Mouse (Mus musculus) forebrain, embryonic 13.5 days (tissue): ENCODE data around the gene Spry1. TPM values are rescaled to one million over a fixed set of nuclear protein-coding genes. Genes with fewer than 3 reads are reported as not detected.

Experiments
- ATAC-seq: fragments of 200-750 bp; cut with Nextera tagmentation; 2 replicates; pipeline ENCODE4 v1.8.0; 2017
- H3K27ac ChIP-seq: fragments of 300-500 bp; sonication (generic); 2 replicates; pipeline ENCODE4 v1.5.1; 2015; ENCODE audit warnings: inconsistent platforms, mild to moderate bottlenecking, moderate library complexity
- H3K27me3 ChIP-seq: fragments of 300-500 bp; sonication (generic); 2 replicates; pipeline ENCODE4 v1.6.1; 2015; ENCODE audit warnings: mild to moderate bottlenecking, inconsistent platforms
- H3K36me3 ChIP-seq: fragments of 300-500 bp; sonication (generic); 2 replicates; pipeline ENCODE4 v1.6.1; 2015; ENCODE audit warnings: mild to moderate bottlenecking, inconsistent platforms; ENCODE audit not compliant: poor library complexity, severe bottlenecking
- H3K4me1 ChIP-seq: fragments of 300-500 bp; sonication (generic); 2 replicates; pipeline ENCODE4 v1.6.1; 2015; ENCODE audit warnings: inconsistent platforms
- H3K4me2 ChIP-seq: fragments of 300-500 bp; sonication (generic); 2 replicates; pipeline ENCODE4 v1.6.1; 2015; ENCODE audit warnings: inconsistent platforms, mild to moderate bottlenecking, moderate library complexity
- H3K4me3 ChIP-seq: fragments of 300-500 bp; sonication (generic); 2 replicates; pipeline ENCODE4 v1.5.1; 2015; ENCODE audit warnings: mild to moderate bottlenecking, inconsistent platforms
- H3K9ac ChIP-seq: fragments of 300-500 bp; sonication (generic); 2 replicates; pipeline ENCODE4 v1.6.1; 2015; ENCODE audit warnings: mild to moderate bottlenecking, inconsistent platforms
- H3K9me3 ChIP-seq: fragments of 300-500 bp; sonication (generic); replicated peaks from 2 replicates; pipeline ENCODE4 v1.6.1; 2016; ENCODE audit warnings: inconsistent platforms
- WGBS: fragments of 180-500 bp; shearing (Covaris S2); methylation state at CpG from one replicate; pipeline ENCODE4 v1.1.7; 2015; 5-methylcytosine and 5-hydroxymethylcytosine counted together
- polyA plus RNA-seq: library from polyadenylated mRNA; unstranded; fragments of >200 nt; fragmentation: Nextera tagmentation; extraction: Ambion mirVana; gene quantifications from 2 replicates; pipeline ENCODE4 v1.2.1, GENCODE M21; 2015

Gene Spry1
- polyA plus RNA-seq, 1 experiment from 2014 or later: 6.1 TPM

GRCm38 (mm10) chr3:37658155-37658554 lies 18.4 kb downstream of the Spry1 start:
- peaks cover 21% of the 10 kb centered on the region for H3K4me1 ChIP-seq
- H3K36me3 ChIP-seq: no peaks in the 10 kb centered on the region
- WGBS: 56% methylated on average over 5 of the region's 5 CpGs
- ATAC-seq: no peak
- no peak overlapping the region for H3K9ac ChIP-seq
- no peak overlapping the region for H3K27ac ChIP-seq
- no peak overlapping the region for H3K4me3 ChIP-seq
- H3K4me2 ChIP-seq: no peak overlapping the region
- no peaks in the 10 kb centered on the region for H3K9me3 ChIP-seq
- peaks cover 21% of the 10 kb centered on the region; the same call in 1 of the 2 replicates for H3K27me3 ChIP-seq

GRCm38 (mm10) chr3:37659621-37660020 lies 19.9 kb downstream of the Spry1 start:
- H3K36me3 ChIP-seq: no peaks in the 10 kb centered on the region
- H3K9ac ChIP-seq: no peak overlapping the region
- no peak overlapping the region for H3K4me3 ChIP-seq
- H3K4me2 ChIP-seq: no peak overlapping the region
- H3K27me3 ChIP-seq: peaks cover 17% of the 10 kb centered on the region; the same call in 1 of the 2 replicates
- no peak for ATAC-seq
- WGBS: 86% methylated on average over 6 of the region's 6 CpGs
- no peak overlapping the region for H3K27ac ChIP-seq
- H3K4me1 ChIP-seq: peaks cover 15% of the 10 kb centered on the region
- no peaks in the 10 kb centered on the region for H3K9me3 ChIP-seq

GRCm38 (mm10) chr3:37666291-37667118 lies 26.8 kb downstream of the Spry1 start:
- 11% methylated on average over 9 of the region's 9 CpGs for WGBS
- peak; percentile 77 for ATAC-seq
- H3K27ac ChIP-seq: peak overlapping the region; percentile 25; the same call in 1 of the 2 replicates
- H3K36me3 ChIP-seq: no peaks in the 10 kb centered on the region
- no peaks in the 10 kb centered on the region for H3K27me3 ChIP-seq
- H3K4me3 ChIP-seq: no peak overlapping the region
- H3K4me1 ChIP-seq: peaks cover 8% of the 10 kb centered on the region
- H3K4me2 ChIP-seq: no peak overlapping the region
- H3K9ac ChIP-seq: no peak overlapping the region
- peaks cover 14% of the 10 kb centered on the region for H3K9me3 ChIP-seq

GRCm38 (mm10) chr3:37667119-37667467 lies 27.3 kb downstream of the Spry1 start:
- H3K27me3 ChIP-seq: no peaks in the 10 kb centered on the region
- no peaks in the 10 kb centered on the region for H3K36me3 ChIP-seq
- H3K9ac ChIP-seq: no peak overlapping the region
- no peak overlapping the region for H3K4me2 ChIP-seq
- H3K9me3 ChIP-seq: peaks cover 14% of the 10 kb centered on the region
- peaks cover 10% of the 10 kb centered on the region for H3K4me1 ChIP-seq
- no peak overlapping the region for H3K27ac ChIP-seq
- WGBS: 14% methylated on average over 2 of the region's 2 CpGs
- no peak overlapping the region for H3K4me3 ChIP-seq
- no peak for ATAC-seq

DNA sequence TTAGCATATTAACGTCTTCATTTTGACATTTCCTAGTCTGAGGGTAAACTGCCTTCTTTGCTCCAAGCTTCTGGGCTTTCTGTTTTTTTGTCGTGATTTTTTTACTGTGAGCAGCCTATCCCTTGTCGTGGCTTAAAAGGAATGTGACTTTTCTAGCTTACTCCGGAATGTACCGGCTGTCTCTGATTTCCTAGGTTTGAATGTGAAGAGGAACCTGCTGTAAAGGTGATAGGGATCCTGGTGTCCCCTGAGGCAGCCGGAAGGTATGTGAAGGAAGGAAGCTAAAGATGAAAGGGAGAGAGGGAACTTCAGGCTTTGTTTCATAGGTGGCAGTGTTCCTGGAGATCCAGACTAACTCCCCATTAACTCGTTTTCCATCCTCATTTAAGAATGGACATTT lies 28.0 kb downstream of the Spry1 start:
- WGBS: 42% methylated on average over 7 of the region's 7 CpGs
- Histone ChIP-seq H3K27ac (no peak overlapping the region), H3K9me3 (peaks cover 14% of the 10 kb centered on the region)

DNA sequence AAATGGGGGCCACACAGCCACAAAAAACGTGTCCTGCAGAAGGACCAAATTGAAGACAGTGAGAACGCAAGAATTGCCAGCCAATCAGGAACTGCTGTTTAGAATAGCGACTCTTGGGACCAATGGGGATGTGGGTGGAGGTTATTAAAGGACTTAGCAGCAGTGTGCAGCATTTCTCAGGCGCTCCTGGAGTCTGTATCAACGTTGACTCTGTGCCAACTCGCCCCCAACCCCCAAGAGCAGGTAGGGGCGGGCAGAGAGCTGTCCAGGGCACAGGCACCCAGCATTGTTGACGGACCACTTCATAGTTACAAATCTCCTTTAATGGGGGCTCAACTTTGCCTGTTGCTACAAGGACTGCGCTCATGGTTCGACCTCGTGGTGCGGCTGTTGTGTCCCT lies 28.9 kb downstream of the Spry1 start:
- ATAC-seq: no peak
- Histone ChIP-seq H3K27me3 (no peaks in the 10 kb centered on the region), H3K27ac (no peak overlapping the region), H3K4me2 (no peak overlapping the region), H3K4me1 (peaks cover 25% of the 10 kb centered on the region), H3K9ac (no peak overlapping the region), H3K36me3 (no peaks in the 10 kb centered on the region), H3K4me3 (no peak overlapping the region), H3K9me3 (peaks cover 14% of the 10 kb centered on the region)
- 93% methylated on average over 12 of the region's 12 CpGs for WGBS

More for the DNA sequence above, 28.0 kb downstream of the Spry1 start:
- no peaks in the 10 kb centered on the region for H3K36me3 ChIP-seq
- peaks cover 17% of the 10 kb centered on the region for H3K4me1 ChIP-seq
- H3K4me2 ChIP-seq: no peak overlapping the region
- ATAC-seq: no peak
- H3K4me3 ChIP-seq: no peak overlapping the region
- H3K9ac ChIP-seq: no peak overlapping the region
- no peaks in the 10 kb centered on the region for H3K27me3 ChIP-seq

GRCm38 (mm10) chr3:37669100-37669499 lies 29.4 kb downstream of the Spry1 start:
- peaks cover 14% of the 10 kb centered on the region for H3K9me3 ChIP-seq
- H3K36me3 ChIP-seq: no peaks in the 10 kb centered on the region
- ATAC-seq: no peak
- no peaks in the 10 kb centered on the region for H3K27me3 ChIP-seq
- H3K4me3 ChIP-seq: no peak overlapping the region
- no peak overlapping the region for H3K9ac ChIP-seq
- no peak overlapping the region for H3K27ac ChIP-seq
- H3K4me1 ChIP-seq: peaks cover 30% of the 10 kb centered on the region
- no peak overlapping the region for H3K4me2 ChIP-seq
- WGBS: 98% methylated on average over 20 of the region's 20 CpGs

GRCm38 (mm10) chr3:37672266-37673040 lies 32.7 kb downstream of the Spry1 start:
- Histone ChIP-seq H3K4me2 (no peak overlapping the region), H3K9ac (no peak overlapping the region), H3K27ac (no peak overlapping the region), H3K27me3 (no peaks in the 10 kb centered on the region), H3K9me3 (peaks cover 14% of the 10 kb centered on the region), H3K4me3 (no peak overlapping the region), H3K36me3 (no peaks in the 10 kb centered on the region), H3K4me1 (peaks cover 22% of the 10 kb centered on the region)
- ATAC-seq: no peak
- 11% methylated on average over 15 of the region's 15 CpGs for WGBS

DNA sequence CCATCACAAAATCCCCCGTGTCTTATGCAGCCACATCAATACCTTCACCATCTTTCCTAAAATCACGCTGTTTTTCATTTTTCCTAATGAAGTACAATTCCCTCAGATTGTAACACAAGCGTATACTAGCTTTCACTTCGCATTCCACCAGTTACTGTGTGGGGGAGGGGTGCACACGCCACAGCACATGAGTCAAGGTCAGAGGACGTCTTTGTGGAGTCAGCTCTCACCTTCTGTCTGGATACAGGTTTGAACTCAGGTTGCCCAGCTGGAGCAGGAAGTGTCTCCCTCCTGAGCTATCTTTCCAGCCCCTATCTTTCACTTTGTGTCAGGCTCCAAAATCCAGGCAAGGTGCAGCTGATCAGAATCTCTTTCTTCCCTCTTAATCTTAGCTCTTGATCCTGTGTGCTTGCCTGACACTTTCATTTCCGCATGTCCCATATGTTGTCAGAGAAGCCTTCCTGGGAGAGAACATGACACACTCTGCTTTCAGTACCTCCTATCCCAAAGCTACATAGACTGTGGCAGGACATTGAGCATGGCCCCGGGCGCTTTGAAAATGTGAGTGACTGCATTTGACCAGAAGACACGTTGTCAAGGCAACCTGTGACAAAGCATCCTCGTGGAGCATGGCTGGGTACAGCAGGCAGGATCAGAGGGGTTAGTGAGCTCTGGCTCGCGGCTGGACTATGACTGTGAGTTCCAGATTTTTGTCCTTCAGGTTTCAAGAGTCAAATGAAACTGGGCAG lies 33.9 kb downstream of the Spry1 start:
- WGBS: 40% methylated on average over 13 of the region's 13 CpGs
- Histone ChIP-seq H3K4me2 (no peak overlapping the region), H3K4me1 (peaks cover 22% of the 10 kb centered on the region), H3K9me3 (peaks cover 10% of the 10 kb centered on the region), H3K36me3 (no peaks in the 10 kb centered on the region), H3K27me3 (no peaks in the 10 kb centered on the region), H3K9ac (no peak overlapping the region), H3K4me3 (no peak overlapping the region), H3K27ac (no peak overlapping the region)
- peak; percentile 77 for ATAC-seq

DNA sequence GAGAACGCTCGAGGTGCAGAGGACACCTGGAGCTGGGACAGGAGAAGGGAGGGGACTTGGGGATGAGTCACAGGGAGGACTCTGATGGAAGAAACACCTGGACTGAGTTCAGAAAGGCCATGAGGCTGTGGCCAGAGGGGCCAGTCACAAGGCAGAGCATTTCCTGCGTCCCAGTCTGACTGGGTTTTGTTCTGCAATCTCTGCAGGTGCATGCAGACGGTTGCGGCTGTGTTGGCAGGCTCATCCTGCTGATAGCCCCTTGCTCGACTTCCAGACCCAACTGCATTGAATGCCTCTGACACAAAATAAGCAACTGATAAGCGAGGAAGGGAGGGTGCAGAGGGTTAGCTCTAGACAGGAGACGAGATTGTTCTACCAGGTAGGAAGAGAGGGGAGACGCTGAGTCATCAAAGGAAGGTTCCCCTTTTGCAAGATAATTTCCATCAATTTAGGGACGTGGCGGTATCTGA lies 35.3 kb downstream of the Spry1 start:
- Histone ChIP-seq H3K9me3 (no peaks in the 10 kb centered on the region), H3K36me3 (no peaks in the 10 kb centered on the region), H3K9ac (no peak overlapping the region), H3K4me3 (no peak overlapping the region), H3K27me3 (no peaks in the 10 kb centered on the region), H3K4me1 (peaks cover 22% of the 10 kb centered on the region), H3K4me2 (no peak overlapping the region), H3K27ac (no peak overlapping the region)
- WGBS: 84% methylated on average over 11 of the region's 11 CpGs
- ATAC-seq: no peak

- no peak for ATAC-seq
- 79% methylated on average over 8 of the region's 8 CpGs for WGBS
- no peak overlapping the region for H3K9ac ChIP-seq
- no peaks in the 10 kb centered on the region for H3K9me3 ChIP-seq
- no peaks in the 10 kb centered on the region for H3K27me3 ChIP-seq
- no peak overlapping the region for H3K27ac ChIP-seq
- H3K4me3 ChIP-seq: no peak overlapping the region
- no peaks in the 10 kb centered on the region for H3K36me3 ChIP-seq
- no peak overlapping the region for H3K4me2 ChIP-seq
- peaks cover 22% of the 10 kb centered on the region for H3K4me1 ChIP-seq
Observed at GRCm38 (mm10) chr3:37676291-37676690, 36.5 kb downstream of the Spry1 start.

DNA sequence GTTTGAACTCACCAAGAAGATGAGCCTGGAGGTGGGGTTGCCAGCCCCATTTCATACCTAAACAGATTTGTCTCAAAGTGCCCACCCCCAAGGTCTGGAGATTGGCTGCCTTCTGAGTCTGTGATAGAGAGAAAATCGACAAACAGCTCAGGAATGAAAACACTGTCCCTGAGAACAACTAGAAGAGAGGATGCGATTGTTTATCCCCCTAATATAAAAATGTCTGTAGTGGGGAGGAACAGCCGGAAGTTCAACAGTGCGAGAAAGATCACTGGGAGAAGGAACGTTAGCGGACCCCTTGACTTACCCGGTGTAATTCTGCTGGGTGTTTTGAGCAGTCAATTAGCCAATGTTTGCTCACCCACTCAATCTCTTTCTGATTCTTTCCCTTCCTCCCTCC lies 46.5 kb downstream of the Spry1 start:
- Histone ChIP-seq H3K27me3 (0 out of 2 replicates have a peak, but pooled peaks cover 7% of the 10 kb centered on the region), H3K4me1 (peaks cover 8% of the 10 kb centered on the region), H3K4me3 (no peak overlapping the region), H3K9ac (no peak overlapping the region), H3K36me3 (no peaks in the 10 kb centered on the region), H3K27ac (no peak overlapping the region), H3K4me2 (no peak overlapping the region), H3K9me3 (no peaks in the 10 kb centered on the region)
- WGBS: 59% methylated on average over 7 of the region's 7 CpGs
- ATAC-seq: no peak
